Mouse (Mus musculus) myocyte (in vitro differentiated cells): ENCODE data around the gene Ptpn12.

Experiments
- E2F4 ChIP-seq: IDR thresholded peaks from one replicate; pipeline ENCODE4 v1.6.1; 2011; ENCODE audit warnings: mild to moderate bottlenecking, control low read depth, moderate library complexity; ENCODE audit not compliant: insufficient read depth
- POLR2A ChIP-seq: IDR thresholded peaks from one replicate; pipeline ENCODE4 v1.6.1; 2011; ENCODE audit warnings: low read depth, mild to moderate bottlenecking, control low read depth, moderate library complexity; ENCODE audit not compliant: insufficient read length
- TCF12 ChIP-seq: IDR thresholded peaks from one replicate; pipeline ENCODE4 v1.6.1; 2011; ENCODE audit warnings: mild to moderate bottlenecking, control low read depth; ENCODE audit not compliant: poor library complexity, insufficient read depth, severe bottlenecking

DNA sequence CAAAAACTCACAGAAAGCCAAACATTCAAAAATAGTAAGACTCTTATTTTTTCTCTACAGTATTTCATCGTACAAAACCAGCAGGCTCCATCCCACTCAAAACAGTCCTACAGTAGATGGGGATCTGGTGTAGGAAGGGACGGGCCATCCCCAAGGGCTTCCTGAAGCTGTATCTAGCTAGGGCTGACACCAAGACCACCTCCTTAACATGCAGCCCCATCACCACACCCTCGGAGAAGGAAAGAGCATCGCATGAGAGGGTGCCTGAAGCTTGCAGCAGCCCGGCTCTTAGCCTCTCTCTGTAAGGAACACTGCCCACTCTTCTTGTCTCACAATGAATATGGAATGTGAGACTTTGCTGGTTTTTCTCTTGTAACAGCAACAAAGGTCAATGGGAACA, 117.2 kb downstream of the Ptpn12 start:
- TF ChIP-seq TCF12 (no peak), POLR2A (no peak), E2F4 (no peak)
